Mouse (Mus musculus) embryonic fibroblast, embryonic 13.5 days (primary cell): ENCODE data around the gene Zfyve16. TPM values are rescaled to one million over a fixed set of nuclear protein-coding genes. Genes with fewer than 3 reads are reported as not detected.
A peak's percentile ranks its signal among the peaks of the same experiment; 100 is the strongest.

Experiments
- H3K27ac ChIP-seq: 2 replicates; pipeline ENCODE4 v1.5.1; 2012; ENCODE audit warnings: low read length, control low read depth, inconsistent platforms; ENCODE audit not compliant: insufficient read depth
- H3K4me1 ChIP-seq: 2 replicates; pipeline ENCODE4 v1.6.1; 2011; ENCODE audit warnings: low read length; ENCODE audit not compliant: control insufficient read depth, insufficient read depth
- H3K4me3 ChIP-seq: 2 replicates; pipeline ENCODE4 v1.5.1; 2011; ENCODE audit warnings: mild to moderate bottlenecking, control low read depth, low read length; ENCODE audit not compliant: insufficient read depth
- CTCF ChIP-seq: IDR thresholded peaks from 2 replicates; pipeline ENCODE4 v1.5.1; 2011; ENCODE audit warnings: mild to moderate bottlenecking, control low read depth, low read length, moderate library complexity, borderline replicate concordance; ENCODE audit not compliant: insufficient read depth
- POLR2A ChIP-seq: IDR thresholded peaks from 2 replicates; pipeline ENCODE4 v1.6.1; 2011; ENCODE audit warnings: low read depth, mild to moderate bottlenecking, control low read depth, low read length, moderate library complexity
- polyA plus RNA-seq: library from polyadenylated mRNA; stranded (reverse); fragments of >200 nt; gene quantifications from 2 replicates; pipeline ENCODE4 v1.2.4, GENCODE M21; 2011; ENCODE audit warnings: low read depth; ENCODE audit not compliant: missing spikeins, insufficient read length

Gene Zfyve16
- polyA plus RNA-seq, 1 experiment: 30.4 TPM

GRCm38 (mm10) chr13:92533801-92534200 is 3.1 kb upstream of the Zfyve16 start:
- TF ChIP-seq POLR2A: no peak
- TF ChIP-seq CTCF: no peak
- Histone ChIP-seq H3K27ac (no peak overlapping the region), H3K4me1 (peaks cover 2% of the 10 kb centered on the region)

DNA sequence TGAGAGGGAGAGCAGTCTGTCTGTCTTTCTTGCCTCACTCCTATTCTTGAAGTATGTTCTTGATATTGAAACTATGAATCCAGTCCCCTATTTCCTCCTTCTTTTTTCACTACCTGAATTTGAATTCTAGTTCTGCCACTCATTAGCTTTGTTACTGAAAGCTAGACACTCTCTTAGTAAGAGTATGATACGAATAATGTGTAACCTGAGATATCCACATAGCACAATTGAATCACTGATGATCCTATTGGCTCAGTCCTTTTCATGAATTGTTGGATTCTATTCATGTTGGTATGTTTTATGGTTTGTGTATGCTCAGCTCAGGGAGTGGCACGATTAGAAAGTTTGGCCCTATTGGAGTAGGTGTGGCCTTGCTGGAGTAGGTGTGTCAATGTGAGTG is 1.5 kb upstream of the Zfyve16 start:
- no peak for TF ChIP-seq POLR2A
- no peak for TF ChIP-seq CTCF
- Histone ChIP-seq H3K4me3 (no peak overlapping the region), H3K27ac (no peak overlapping the region), H3K4me1 (peaks cover 2% of the 10 kb centered on the region)

More at GRCm38 (mm10) chr13:92533801-92534200, 3.1 kb upstream of the Zfyve16 start:
- no peak overlapping the region for H3K4me3 ChIP-seq

DNA sequence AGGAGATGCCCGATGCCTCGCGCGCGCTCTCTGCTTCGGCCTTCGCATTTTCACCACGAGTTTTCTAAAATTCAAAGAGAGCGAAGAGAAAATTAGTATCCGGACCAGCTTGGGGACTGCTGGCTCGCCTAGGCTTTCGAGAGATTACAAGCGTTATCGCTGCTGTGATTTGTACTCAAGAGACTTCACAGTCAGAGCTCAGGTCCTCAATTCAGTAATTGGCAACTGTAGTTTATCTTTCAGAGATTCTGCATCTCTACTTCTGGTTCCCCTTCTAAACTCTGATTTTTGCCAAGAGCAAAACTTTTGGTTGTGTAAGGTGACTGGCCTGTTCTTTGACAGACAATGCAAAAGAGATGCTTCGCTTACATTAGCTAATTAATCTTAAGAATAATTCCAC is 569 bp upstream of the Zfyve16 start:
- H3K4me1 ChIP-seq: peaks cover 2% of the 10 kb centered on the region
- TF ChIP-seq CTCF: no peak
- no peak for TF ChIP-seq POLR2A
- H3K27ac ChIP-seq: peak overlapping the region; percentile 66
- peak overlapping the region; percentile 68 for H3K4me3 ChIP-seq

DNA sequence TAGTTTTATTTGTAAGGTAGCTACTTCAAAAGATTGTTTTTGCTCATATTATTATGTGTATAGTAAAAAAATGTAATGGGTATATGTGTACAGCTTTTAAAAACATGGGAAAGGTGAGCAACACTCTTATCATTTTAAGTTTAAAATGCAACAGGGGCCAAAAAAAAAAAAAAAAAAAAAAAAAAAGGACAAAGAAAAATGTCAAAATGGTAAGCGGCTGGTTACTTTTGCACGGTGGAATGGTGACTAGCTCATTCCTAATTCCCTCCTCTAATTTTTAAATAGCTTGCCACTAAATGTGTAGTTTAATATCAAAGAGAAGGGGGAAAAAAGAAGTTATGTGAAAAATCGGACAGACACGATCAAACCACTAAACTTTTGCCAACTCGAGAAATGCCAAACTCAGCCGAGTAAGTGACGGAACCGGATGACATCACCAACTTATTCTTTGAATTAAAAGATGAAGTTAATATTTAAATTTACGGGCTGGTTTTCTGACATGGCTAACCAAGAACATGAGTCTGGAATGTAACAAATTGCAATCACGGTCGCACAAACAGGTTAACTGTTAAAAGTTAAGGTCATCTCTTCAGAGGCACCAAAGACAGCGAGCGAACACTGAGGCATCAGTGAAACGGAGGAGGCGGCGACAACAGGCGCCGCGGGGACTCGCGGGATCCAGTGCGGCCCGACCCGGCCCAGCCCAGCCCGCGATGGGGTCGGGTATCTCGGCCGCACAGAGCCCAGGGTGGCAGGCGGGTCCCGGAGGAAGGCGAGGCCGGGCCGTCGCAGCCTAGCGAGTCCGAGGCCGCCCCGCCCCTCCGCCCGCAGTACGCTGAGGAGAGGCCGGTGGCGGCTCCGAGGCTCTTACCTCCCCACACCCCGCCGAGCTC is 594 bp downstream of the Zfyve16 start:
- H3K4me3 ChIP-seq: peak overlapping the region; percentile 68
- H3K27ac ChIP-seq: peak overlapping the region; percentile 90
- peaks cover 2% of the 10 kb centered on the region for H3K4me1 ChIP-seq
- TF ChIP-seq POLR2A (no peak), CTCF (no peak)

DNA sequence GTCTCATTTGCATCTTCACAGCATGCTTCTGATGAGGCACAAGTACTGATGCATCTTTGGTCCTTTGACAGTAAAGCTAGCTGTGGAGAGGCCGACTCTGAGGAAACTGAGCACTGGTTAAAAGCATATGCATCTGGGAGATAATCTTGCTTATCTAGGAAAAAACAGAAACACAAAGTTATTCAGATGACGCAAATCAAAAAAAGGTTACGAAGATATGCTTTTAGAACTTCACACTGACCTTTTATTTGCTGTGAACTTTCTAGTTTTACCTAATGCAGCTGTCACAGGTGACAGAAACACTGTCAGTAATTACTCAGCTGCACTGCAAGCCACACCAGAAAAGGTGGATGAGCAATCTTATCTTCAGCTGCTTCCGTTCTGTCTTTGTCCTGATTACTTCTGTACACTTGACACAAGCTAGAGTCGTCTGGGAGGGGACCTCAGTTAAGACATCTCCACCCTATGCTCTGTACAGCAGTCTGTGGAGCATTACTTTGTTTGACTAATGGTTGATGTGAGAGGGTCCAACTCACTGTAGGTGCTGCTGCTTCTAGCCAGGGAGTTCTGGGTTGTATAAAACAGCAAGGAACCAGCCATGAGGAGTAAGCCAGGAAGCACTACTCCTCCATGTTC is 7.4 kb downstream of the Zfyve16 start:
- no peak overlapping the region for H3K27ac ChIP-seq
- TF ChIP-seq CTCF: no peak
- no peak for TF ChIP-seq POLR2A

DNA sequence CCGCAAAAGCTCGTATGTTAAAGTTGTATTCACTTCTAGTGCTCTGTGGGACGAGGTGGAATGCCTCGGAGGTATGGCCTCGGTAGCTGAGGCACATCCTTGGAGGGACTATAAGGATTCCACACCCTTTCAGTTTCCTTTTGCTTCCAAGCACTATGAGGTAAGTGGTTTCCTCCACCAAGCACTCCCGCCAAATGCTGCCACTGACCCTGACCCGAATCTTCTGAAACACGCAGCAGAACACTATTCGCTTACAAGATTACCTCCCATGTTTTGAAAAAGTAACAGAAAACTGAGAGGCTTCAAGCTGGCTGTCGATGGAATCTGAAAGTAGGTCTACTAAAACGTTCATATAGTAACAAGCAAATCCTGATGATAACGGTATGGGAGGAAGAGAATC is 25.8 kb downstream of the Zfyve16 start:
- Histone ChIP-seq H3K4me3 (no peak overlapping the region), H3K27ac (no peak overlapping the region), H3K4me1 (no peaks in the 10 kb centered on the region)
- no peak for TF ChIP-seq POLR2A
- TF ChIP-seq CTCF: no peak

More for the DNA sequence above, 7.4 kb downstream of the Zfyve16 start:
- Histone ChIP-seq H3K4me3 (no peak overlapping the region), H3K4me1 (no peaks in the 10 kb centered on the region)

DNA sequence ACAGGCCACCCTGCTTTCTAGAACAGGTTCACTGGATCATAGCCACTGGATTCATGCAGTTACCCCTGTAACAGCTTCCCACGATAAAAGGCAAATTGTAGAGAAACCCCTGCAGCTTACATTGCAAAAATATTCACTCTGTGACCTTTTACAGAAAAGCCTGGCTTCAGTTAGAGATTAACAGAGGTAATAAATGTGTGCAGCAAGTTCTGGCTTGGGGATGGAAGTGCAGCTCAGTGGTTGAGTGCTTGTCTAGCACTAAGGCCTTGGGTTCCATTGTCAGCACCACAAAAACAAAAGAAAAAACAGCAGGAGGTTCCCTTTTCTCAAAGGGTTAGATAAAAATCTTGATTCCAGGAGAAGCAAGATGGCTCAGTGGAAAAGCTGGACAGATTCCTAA is 38.7 kb downstream of the Zfyve16 start:
- TF ChIP-seq POLR2A (no peak), CTCF (no peak)
- Histone ChIP-seq H3K4me3 (no peak overlapping the region), H3K27ac (no peak overlapping the region), H3K4me1 (no peaks in the 10 kb centered on the region)

DNA sequence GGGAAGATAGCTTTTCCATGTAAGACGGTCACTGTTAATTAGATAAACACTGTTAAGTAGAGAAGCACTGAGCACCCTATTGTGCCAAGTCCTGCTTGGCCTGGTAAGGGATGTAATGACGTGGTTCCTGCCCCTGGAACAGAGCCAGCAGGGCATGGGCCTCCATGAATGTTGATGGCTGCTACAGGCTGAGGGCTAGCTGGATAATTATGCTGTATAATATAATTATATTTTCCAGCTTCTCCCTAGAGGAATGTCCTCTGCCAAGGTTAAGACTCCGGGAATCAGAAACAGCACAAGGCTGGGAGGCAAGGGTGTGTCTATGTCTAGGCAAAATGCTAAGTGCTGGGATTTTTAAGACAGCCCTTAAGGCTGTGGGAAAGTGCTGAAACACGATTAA is 39.9 kb downstream of the Zfyve16 start:
- Histone ChIP-seq H3K27ac (no peak overlapping the region), H3K4me1 (no peaks in the 10 kb centered on the region), H3K4me3 (no peak overlapping the region)
- TF ChIP-seq CTCF (no peak), POLR2A (no peak)

DNA sequence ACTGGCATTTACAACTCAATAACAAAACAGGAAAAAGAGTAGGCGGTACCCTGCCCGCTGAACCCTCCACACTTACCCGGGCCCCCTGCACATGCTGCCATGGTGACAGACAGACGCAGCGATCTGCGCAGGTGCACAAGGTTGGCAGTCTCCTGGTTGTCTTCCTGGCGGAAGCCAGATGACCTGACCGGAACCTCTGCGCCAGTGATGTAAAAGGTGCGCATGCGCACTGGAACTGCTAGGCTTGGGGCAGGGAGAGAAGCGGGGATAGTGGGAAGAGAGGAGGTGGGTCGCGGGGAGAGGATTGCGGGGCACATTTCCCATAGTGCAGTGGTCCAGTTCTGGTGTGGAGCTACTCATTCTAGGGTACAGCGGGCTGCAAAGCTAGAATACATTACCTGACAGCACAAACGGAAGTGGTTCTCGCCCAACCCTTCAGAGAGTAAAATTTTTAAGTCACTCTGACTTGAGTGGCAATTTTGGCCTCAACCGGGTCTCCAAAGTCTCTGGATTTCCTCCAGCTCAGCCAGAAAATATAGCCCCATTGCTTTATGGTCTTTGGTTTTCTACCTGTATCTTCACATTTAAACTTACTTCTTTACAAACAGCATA is 46.7 kb downstream of the Zfyve16 start, which contains the start of gene Fam151b:
Gene Fam151b, minus strand, starts transcription at position 164 of the 612 bp plus-strand sequence.
- Histone ChIP-seq H3K4me1 (no peaks in the 10 kb centered on the region), H3K27ac (no peak within 1 kb of the TSS), H3K4me3 (peak within 1 kb of the TSS; percentile 40)
- TF ChIP-seq CTCF: no peak
- TF ChIP-seq POLR2A: peak; percentile 83
